Mouse (Mus musculus): ENCODE results near the gene Klf12. TPM values are rescaled to one million over a fixed set of nuclear protein-coding genes. Genes with fewer than 3 reads are reported as not detected.

The Klf12 gene
- polyA plus RNA-seq, 1 experiment from 2014 or later = 11.8 TPM

DNA sequence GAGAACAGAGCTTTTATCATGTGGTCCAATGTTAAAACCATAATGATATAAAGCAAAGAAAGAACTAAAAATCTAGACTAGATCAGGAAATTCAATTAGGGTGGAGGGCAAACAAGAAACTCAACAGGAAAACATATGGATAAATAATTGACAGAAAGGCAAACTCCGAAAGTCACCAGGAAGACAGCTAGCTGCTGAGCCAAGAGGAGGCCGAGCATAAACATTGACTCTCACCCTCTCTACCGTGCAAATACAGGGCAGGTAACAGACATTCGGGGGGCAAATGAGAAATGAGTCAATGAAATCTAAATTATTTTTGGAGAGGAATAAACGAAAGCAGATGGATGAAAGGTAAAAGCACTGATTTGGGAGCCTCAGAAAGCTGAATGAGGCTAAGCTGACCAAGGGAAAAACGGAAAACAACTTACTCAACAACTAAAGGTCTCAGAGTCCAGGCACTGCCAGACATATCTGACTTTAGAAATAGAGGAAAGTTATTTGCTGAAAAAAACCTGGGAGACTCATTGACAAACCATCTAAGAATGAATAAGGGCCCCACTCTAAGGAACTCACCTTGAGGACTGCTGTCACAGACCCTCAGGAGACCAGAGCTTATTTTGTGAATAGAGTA is 84.3 kb downstream of the Klf12 start:
- Histone ChIP-seq H3K4me1 (replicated peaks; ENCODE audit: control insufficient read depth, insufficient read depth, low read length) (no peaks in the 10 kb centered on the region), H3K9ac (ENCODE audit: low read depth, low read length) (no peak overlapping the region), H3K27me3 (replicated peaks; ENCODE audit: control insufficient read depth, insufficient read depth, low read length) (no peaks in the 10 kb centered on the region), H3K4me3 (ENCODE audit: low read depth, low read length) (no peak overlapping the region), H3K36me3 (ENCODE audit: control insufficient read depth, insufficient read depth, low read length) (no peaks in the 10 kb centered on the region), H3K27ac (ENCODE audit: low read depth, low read length) (no peak overlapping the region), H3K4me2 (no peak overlapping the region), H3K9me3 (ENCODE audit: control insufficient read depth, low read length) (no peaks in the 10 kb centered on the region)
- DNase-seq (ENCODE audit: low spot score) (no peak), ATAC-seq (replicated peaks; ENCODE audit: low FRiP score) (no peak)
- 71% methylated on average over 6 of the region's 6 CpGs for WGBS

- no peaks in the 10 kb centered on the region for H3K4me1 ChIP-seq (replicated peaks; ENCODE audit: control insufficient read depth, insufficient read depth, low read length)
- DNase-seq (ENCODE audit: low spot score) = no peak
- WGBS = 93% methylated on average over 4 of the region's 4 CpGs
- no peaks in the 10 kb centered on the region for H3K27me3 ChIP-seq (replicated peaks; ENCODE audit: control insufficient read depth, insufficient read depth, low read length)
- no peak overlapping the region for H3K4me3 ChIP-seq (ENCODE audit: low read depth, low read length)
- no peaks in the 10 kb centered on the region for H3K9me3 ChIP-seq (ENCODE audit: control insufficient read depth, low read length)
- no peak overlapping the region for H3K27ac ChIP-seq (ENCODE audit: low read depth, low read length)
- ATAC-seq (replicated peaks; ENCODE audit: low FRiP score) = no peak
- no peak overlapping the region for H3K4me2 ChIP-seq
- no peak overlapping the region for H3K9ac ChIP-seq (ENCODE audit: low read depth, low read length)
- H3K36me3 ChIP-seq (ENCODE audit: control insufficient read depth, insufficient read depth, low read length) = no peaks in the 10 kb centered on the region
Observed at GRCm38 (mm10) chr14:100198636-100199035, 85.8 kb downstream of the Klf12 start.

- no peak overlapping the region for H3K4me2 ChIP-seq
- H3K9me3 ChIP-seq (ENCODE audit: control insufficient read depth, low read length) = no peaks in the 10 kb centered on the region
- H3K27me3 ChIP-seq (replicated peaks; ENCODE audit: control insufficient read depth, insufficient read depth, low read length) = no peaks in the 10 kb centered on the region
- DNase-seq (ENCODE audit: low spot score) = no peak
- H3K9ac ChIP-seq (ENCODE audit: low read depth, low read length) = no peak overlapping the region
- 86% methylated on average over 8 of the region's 8 CpGs for WGBS
- H3K27ac ChIP-seq (ENCODE audit: low read depth, low read length) = no peak overlapping the region
- H3K4me3 ChIP-seq (ENCODE audit: low read depth, low read length) = no peak overlapping the region
- H3K4me1 ChIP-seq (replicated peaks; ENCODE audit: control insufficient read depth, insufficient read depth, low read length) = no peaks in the 10 kb centered on the region
- ATAC-seq (replicated peaks; ENCODE audit: low FRiP score) = no peak
- H3K36me3 ChIP-seq (ENCODE audit: control insufficient read depth, insufficient read depth, low read length) = no peaks in the 10 kb centered on the region
Observed at GRCm38 (mm10) chr14:100197199-100197598, 87.3 kb downstream of the Klf12 start.

DNA sequence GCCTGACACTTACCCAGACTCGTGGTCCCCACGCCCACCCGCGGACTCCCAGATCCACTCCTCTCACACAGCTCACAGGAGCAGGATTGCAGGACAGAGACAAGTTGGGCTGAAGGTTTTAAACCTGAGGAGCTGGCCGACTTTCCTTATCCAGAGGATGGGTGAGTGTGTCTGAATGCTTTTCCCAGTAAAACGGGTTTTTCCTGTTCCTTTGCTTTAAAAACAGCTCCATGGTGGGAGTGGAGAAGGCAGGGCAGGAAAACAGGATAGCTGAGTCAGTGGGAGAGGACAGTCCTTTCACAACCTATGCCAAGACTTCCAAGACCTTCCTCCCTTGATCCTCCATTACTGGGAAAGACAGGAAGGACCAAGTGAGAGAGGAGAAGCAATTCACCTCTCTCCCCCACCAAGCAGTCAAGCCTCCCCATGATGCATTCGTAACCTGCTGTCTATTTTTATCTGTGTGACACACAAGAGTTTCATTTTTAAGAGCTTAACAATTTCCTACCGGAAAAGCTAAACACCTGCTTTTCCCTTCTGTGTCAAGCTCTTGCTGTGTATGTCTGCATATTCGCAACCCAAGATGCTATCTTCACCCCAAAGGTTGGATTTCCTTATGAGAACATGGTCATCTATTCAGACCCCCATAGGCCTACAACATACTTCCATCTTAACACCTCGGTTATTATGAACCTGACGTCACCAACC is 94.8 kb downstream of the Klf12 start:
- Histone ChIP-seq H3K9me3 (ENCODE audit: control insufficient read depth, low read length) (no peaks in the 10 kb centered on the region), H3K27me3 (replicated peaks; ENCODE audit: control insufficient read depth, insufficient read depth, low read length) (no peaks in the 10 kb centered on the region), H3K27ac (ENCODE audit: low read depth, low read length) (no peak overlapping the region), H3K36me3 (ENCODE audit: control insufficient read depth, insufficient read depth, low read length) (no peaks in the 10 kb centered on the region), H3K4me1 (replicated peaks; ENCODE audit: control insufficient read depth, insufficient read depth, low read length) (no peaks in the 10 kb centered on the region), H3K4me2 (no peak overlapping the region), H3K9ac (ENCODE audit: low read depth, low read length) (no peak overlapping the region), H3K4me3 (ENCODE audit: low read depth, low read length) (no peak overlapping the region)
- WGBS = 78% methylated on average over 11 of the region's 11 CpGs
- no peak for ATAC-seq (replicated peaks; ENCODE audit: low FRiP score)
- DNase-seq (ENCODE audit: low spot score) = no peak

- H3K36me3 ChIP-seq (ENCODE audit: control insufficient read depth, insufficient read depth, low read length) = no peaks in the 10 kb centered on the region
- H3K9me3 ChIP-seq (ENCODE audit: control insufficient read depth, low read length) = no peaks in the 10 kb centered on the region
- no peaks in the 10 kb centered on the region for H3K4me1 ChIP-seq (replicated peaks; ENCODE audit: control insufficient read depth, insufficient read depth, low read length)
- 80% methylated on average over 3 of the region's 3 CpGs for WGBS
- no peak overlapping the region for H3K27ac ChIP-seq (ENCODE audit: low read depth, low read length)
- H3K27me3 ChIP-seq (replicated peaks; ENCODE audit: control insufficient read depth, insufficient read depth, low read length) = no peaks in the 10 kb centered on the region
- H3K9ac ChIP-seq (ENCODE audit: low read depth, low read length) = no peak overlapping the region
- no peak overlapping the region for H3K4me2 ChIP-seq
- ATAC-seq (replicated peaks; ENCODE audit: low FRiP score) = no peak
- no peak for DNase-seq (ENCODE audit: low spot score)
- no peak overlapping the region for H3K4me3 ChIP-seq (ENCODE audit: low read depth, low read length)
Observed at GRCm38 (mm10) chr14:100187372-100187771, 97.1 kb downstream of the Klf12 start.

GRCm38 (mm10) chr14:100177796-100178195 is 106.7 kb downstream of the Klf12 start:
- no peak overlapping the region for H3K27ac ChIP-seq (ENCODE audit: low read depth, low read length)
- H3K36me3 ChIP-seq (ENCODE audit: control insufficient read depth, insufficient read depth, low read length) = no peaks in the 10 kb centered on the region
- H3K9me3 ChIP-seq (ENCODE audit: control insufficient read depth, low read length) = no peaks in the 10 kb centered on the region
- H3K9ac ChIP-seq (ENCODE audit: low read depth, low read length) = no peak overlapping the region
- H3K4me3 ChIP-seq (ENCODE audit: low read depth, low read length) = no peak overlapping the region
- no peak overlapping the region for H3K4me2 ChIP-seq
- no peak for DNase-seq (ENCODE audit: low spot score)
- no peaks in the 10 kb centered on the region for H3K27me3 ChIP-seq (replicated peaks; ENCODE audit: control insufficient read depth, insufficient read depth, low read length)
- WGBS = 73% methylated on average over 3 of the region's 3 CpGs
- ATAC-seq (replicated peaks; ENCODE audit: low FRiP score) = no peak
- no peaks in the 10 kb centered on the region for H3K4me1 ChIP-seq (replicated peaks; ENCODE audit: control insufficient read depth, insufficient read depth, low read length)

GRCm38 (mm10) chr14:100165075-100165474 is 119.4 kb downstream of the Klf12 start:
- DNase-seq (ENCODE audit: low spot score) (no peak), ATAC-seq (replicated peaks; ENCODE audit: low FRiP score) (no peak)
- no peaks in the 10 kb centered on the region for H3K36me3 ChIP-seq (ENCODE audit: control insufficient read depth, insufficient read depth, low read length)
- H3K4me3 ChIP-seq (ENCODE audit: low read depth, low read length) = no peak overlapping the region
- WGBS = 71% methylated on average over 2 of the region's 2 CpGs
- no peak overlapping the region for H3K4me2 ChIP-seq
- H3K27ac ChIP-seq (ENCODE audit: low read depth, low read length) = no peak overlapping the region
- H3K4me1 ChIP-seq (replicated peaks; ENCODE audit: control insufficient read depth, insufficient read depth, low read length) = no peaks in the 10 kb centered on the region
- H3K9ac ChIP-seq (ENCODE audit: low read depth, low read length) = no peak overlapping the region
- no peaks in the 10 kb centered on the region for H3K9me3 ChIP-seq (ENCODE audit: control insufficient read depth, low read length)
- no peaks in the 10 kb centered on the region for H3K27me3 ChIP-seq (replicated peaks; ENCODE audit: control insufficient read depth, insufficient read depth, low read length)

DNA sequence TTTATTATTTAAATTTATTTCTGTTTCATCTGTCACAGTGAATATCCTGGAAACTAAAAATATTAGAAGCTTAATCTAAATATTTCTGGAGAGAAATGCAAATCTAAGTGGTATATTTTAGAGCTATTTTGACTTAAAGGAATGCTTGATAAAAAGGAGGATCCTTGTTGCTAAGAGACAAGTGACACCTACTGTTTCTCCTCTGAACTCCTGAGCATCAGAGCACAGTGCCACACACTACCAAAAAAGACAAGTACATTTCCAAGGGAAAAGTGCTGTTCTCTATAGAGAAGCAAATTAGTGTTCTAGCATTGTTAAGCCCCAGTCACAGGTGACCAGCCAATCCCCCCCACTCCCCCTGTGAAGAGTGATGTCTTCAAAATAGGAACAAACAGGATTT is 127.8 kb downstream of the Klf12 start:
- no peak for ATAC-seq (replicated peaks; ENCODE audit: low FRiP score)
- no peak for DNase-seq (ENCODE audit: low spot score)
- H3K4me3 ChIP-seq (ENCODE audit: low read depth, low read length) = no peak overlapping the region

DNA sequence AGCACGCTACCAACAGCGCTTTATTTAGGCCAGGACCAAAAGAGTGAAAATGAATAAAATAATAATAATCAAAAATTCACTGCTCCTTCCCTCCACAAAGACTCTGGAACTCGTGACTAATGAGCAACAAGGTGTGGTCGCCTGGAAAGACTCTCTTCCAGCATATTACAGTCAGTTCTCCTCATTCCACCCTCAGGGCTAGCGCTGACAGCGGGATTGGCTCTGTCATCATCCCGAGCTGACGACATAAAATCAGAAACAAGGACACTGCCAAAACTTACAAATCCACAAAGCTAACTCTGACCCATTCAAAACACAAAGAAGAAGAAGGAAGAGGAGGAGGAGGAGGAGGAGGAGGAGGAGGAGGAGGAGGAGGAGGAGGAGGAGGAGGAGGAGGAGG is 136.8 kb downstream of the Klf12 start:
- no peak overlapping the region for H3K4me3 ChIP-seq (ENCODE audit: low read depth, low read length)
- no peaks in the 10 kb centered on the region for H3K4me1 ChIP-seq (replicated peaks; ENCODE audit: control insufficient read depth, insufficient read depth, low read length)
- no peaks in the 10 kb centered on the region for H3K36me3 ChIP-seq (ENCODE audit: control insufficient read depth, insufficient read depth, low read length)
- no peaks in the 10 kb centered on the region for H3K9me3 ChIP-seq (ENCODE audit: control insufficient read depth, low read length)
- H3K27me3 ChIP-seq (replicated peaks; ENCODE audit: control insufficient read depth, insufficient read depth, low read length) = no peaks in the 10 kb centered on the region
- H3K4me2 ChIP-seq = no peak overlapping the region
- WGBS = 88% methylated on average over 8 of the region's 8 CpGs
- H3K9ac ChIP-seq (ENCODE audit: low read depth, low read length) = no peak overlapping the region
- DNase-seq (ENCODE audit: low spot score) (no peak), ATAC-seq (replicated peaks; ENCODE audit: low FRiP score) (no peak)
- H3K27ac ChIP-seq (ENCODE audit: low read depth, low read length) = no peak overlapping the region

More for the DNA sequence above, 127.8 kb downstream of the Klf12 start:
- no peaks in the 10 kb centered on the region for H3K4me1 ChIP-seq (replicated peaks; ENCODE audit: control insufficient read depth, insufficient read depth, low read length)
- no peak overlapping the region for H3K4me2 ChIP-seq
- H3K27me3 ChIP-seq (replicated peaks; ENCODE audit: control insufficient read depth, insufficient read depth, low read length) = no peaks in the 10 kb centered on the region
- H3K36me3 ChIP-seq (ENCODE audit: control insufficient read depth, insufficient read depth, low read length) = no peaks in the 10 kb centered on the region
- no peaks in the 10 kb centered on the region for H3K9me3 ChIP-seq (ENCODE audit: control insufficient read depth, low read length)
- no peak overlapping the region for H3K9ac ChIP-seq (ENCODE audit: low read depth, low read length)
- H3K27ac ChIP-seq (ENCODE audit: low read depth, low read length) = no peak overlapping the region

Measured in liver, embryonic 11.5 days (tissue).